Mouse (Mus musculus) inflammation-experienced regulatory T-cells, adult 6 months (primary cell): ENCODE measurements at regions not wholly inside any gene's neighbourhood (a gene's known extent, or its start where the extent isn't known, plus 50 kb on each side); places are given as distances from the start of the nearest gene placed in this dataset.

Experiments used
- ATAC-seq: one replicate; pipeline ENCODE4 v1.8.0; 2017

- ATAC-seq: no peak
Observed at GRCm38 (mm10) chr16:24341736-24342135, 51.6 kb upstream of the Lpp start.

DNA sequence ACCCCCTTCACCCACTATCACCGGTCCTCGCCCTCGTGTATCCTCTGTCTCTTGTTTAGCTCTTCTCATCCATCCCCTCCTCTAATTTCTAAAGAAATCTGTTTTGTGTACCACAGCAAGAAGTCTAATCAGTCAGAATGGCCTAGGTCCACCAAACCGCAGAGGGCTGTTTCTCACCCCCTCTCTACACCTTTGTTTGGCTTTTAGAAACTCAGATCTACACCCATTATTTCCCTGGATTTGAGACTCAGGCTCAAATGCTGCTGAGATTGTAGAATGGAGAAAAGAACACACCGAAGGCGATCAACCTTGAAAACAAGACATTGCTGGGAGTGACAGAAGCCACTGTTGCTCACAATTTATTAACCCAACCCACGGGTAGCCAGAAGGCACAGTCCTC lies 52.7 kb upstream of the Lpp start:
- no peak for ATAC-seq

DNA sequence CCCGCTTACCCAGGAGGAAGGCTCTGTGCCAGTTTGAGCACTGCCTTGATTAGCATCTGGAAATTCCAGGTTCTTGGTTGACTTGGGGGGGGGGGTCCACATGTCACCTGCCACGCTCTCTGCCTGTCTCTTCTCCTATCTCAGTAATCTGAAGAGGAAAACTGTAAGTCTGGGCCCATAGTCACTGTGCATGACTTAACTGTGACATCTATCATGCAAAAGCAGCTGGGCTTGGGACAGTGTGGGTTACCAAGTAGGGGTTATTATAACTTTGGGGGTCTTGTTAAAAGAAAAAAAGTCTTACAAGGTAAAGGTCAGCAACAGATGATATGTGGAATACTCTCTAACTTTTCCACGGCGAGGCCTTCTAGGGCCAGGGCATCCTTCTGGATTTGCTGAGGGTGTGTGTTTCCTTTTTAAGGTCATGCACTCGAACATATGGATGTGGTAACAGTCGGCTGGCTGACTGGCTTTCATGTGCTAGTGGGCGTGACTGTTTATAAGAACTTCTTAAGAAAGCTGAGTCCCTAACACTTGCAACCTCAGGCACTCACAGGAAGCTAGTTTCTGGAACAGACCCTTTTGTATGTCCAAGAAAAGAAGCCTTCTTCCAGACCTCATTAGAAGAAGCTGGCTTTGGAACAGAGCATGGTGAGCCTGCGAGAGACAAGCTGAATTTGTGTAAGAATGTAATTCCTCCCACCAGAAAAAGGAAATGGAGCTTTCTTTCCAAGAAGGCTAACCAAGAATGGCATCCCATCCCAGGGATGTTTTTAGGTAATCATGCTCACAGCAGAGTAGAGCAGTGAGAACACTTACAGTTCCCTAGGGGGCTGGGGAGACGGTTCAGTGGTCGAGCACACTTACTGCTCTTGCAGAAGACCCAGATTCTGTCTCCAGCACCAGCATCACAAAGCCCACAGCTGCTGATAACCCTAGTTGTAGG lies 53.7 kb upstream of the Lpp start:
- peak; percentile 77 for ATAC-seq

DNA sequence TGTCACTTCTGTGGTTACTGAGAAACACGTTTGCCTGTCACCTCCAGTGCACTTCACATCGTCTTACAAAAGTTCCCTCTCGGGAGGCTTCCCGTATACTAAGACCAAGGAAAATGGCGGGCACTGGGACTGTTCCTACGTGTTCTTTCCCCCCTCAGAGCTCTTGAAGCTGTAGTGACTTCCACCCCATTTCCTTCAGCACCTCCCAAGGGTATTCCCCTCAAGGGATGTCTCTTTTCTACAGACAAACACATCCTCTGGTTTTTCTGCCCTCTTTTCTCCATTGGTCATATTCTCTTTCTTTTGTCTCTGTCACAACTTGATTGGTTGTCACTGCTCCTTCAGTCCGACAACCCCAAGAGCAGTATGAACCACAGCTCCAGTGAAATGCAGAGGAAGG lies 54.9 kb upstream of the Lpp start:
- ATAC-seq: peak; percentile 80

- ATAC-seq: no peak
Observed at GRCm38 (mm10) chr16:24334389-24334788, 58.9 kb upstream of the Lpp start.

DNA sequence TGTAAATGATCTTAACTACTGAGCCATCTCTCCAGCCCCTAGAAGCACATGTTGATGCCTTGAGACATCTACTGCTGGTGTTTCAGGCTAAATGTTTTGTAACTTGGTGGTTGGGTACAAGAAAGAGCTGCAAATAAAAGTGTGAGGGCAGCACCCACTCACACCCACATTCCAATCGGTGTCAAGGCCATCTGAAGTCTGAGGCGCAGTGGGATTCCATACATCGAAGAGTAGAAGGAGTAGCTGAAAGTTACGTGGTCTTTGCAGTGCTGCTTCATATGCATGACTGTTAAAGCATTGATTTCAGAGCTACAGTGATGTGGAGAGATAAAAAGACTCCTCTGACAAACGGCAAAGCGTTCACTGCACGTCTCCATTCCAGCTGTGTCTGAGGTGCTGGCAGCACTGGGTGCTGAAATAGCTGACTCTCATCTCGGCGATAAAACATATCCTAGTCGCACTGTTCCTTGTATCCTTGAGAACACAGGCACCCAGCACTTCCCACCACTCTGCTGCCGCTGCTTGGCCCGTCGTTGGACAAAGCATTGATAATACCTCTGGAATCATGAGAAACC lies 61.8 kb upstream of the Lpp start:
- no peak for ATAC-seq

DNA sequence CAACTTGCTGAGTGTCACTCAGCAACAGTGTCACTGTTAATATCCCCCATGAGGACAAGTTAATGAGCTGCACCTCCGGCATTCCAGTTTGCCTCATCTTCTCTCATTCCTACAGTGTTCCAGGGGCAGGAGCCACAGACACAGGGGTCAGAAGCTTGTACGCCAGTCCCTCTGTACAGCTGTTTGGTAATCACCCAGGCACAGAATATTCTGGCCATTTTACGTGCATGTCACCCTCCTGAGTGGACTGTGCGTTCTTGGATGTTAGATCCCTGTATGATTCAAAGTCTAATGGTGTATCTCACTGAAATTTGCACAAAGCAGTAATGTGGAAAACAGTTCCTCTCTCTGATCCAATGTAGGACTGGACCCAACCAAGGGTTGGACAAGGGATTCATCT lies 66.7 kb upstream of the Lpp start:
- ATAC-seq: no peak

DNA sequence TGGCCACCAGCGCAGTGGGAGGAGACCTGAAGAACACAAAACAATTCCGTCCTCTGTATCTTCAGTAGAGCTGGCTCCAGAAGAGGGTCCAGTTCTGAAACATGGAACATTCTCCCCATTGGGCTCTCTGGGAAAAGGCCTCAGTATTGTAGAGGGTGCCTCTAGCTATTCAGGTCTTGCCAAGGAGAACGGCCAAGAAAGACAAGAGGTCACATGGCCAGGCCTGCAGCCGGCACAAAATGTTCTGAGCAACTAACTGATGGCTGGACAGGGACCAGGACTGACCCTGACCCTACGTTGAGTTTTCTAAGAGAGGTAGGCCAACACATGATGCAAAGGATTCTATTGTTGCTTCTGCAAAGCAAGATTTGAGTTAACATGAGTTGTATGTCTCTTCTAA lies 67.3 kb upstream of the Lpp start:
- ATAC-seq: no peak

DNA sequence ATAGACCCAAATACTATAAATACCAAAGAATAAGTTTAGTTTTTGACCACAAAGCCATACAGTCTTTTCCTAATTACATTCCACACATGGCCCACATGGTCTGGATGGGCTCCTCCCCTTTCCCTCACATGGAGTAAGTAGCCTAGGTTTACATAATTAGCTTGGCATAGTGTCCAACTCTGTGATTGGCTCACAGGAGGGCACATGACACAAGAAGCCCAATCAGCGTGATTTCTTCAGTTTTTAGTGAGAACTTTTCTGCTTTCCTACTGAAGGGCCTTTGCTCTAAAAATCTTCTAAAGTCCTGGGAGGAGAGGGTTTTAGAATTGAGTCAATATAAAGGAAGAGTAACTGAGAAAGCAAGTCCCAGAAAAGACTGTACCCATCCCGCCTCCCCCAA lies 68.4 kb upstream of the Lpp start:
- ATAC-seq: no peak

DNA sequence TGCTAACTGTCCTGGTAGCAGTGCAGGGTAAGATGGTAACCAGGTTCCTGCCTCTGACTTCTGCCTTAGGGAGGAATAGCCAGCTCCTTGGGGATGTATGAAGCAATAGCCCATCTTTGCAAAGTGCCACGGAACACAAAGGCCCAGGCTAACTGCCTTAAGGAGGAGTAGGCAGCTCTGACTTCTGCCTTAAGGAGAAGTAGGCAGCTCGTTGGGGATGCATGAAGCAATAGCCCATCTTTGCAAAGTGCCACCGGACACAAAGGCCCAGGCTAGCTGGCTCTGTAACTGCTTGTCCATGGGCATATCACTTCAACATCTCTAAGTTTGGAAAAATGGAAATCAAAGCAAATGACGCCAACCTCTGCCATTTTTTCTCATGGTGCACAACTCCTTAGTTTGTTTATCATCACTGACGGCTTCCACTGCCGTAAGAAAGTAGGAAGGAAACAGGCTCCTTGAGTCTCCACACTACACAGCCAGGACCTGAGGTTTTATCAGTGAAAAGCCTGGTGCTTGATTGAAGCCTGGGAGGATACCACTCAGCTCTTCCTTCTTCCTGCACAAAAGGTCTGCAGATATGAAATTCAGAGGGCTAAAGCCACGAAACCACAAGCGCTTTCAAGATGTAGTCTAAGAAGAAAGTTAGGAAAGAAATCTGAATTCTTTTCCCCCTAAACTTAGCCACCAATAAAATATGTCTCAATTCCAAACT lies 74.4 kb upstream of the Lpp start:
- no peak for ATAC-seq

- no peak for ATAC-seq
Observed at GRCm38 (mm10) chr16:24313544-24314326, 79.6 kb upstream of the Lpp start.

- no peak for ATAC-seq
Observed at GRCm38 (mm10) chr16:24305391-24305790, 87.9 kb upstream of the Lpp start.

GRCm38 (mm10) chr16:24296790-24297189 lies 96.5 kb upstream of the Lpp start:
- no peak for ATAC-seq

DNA sequence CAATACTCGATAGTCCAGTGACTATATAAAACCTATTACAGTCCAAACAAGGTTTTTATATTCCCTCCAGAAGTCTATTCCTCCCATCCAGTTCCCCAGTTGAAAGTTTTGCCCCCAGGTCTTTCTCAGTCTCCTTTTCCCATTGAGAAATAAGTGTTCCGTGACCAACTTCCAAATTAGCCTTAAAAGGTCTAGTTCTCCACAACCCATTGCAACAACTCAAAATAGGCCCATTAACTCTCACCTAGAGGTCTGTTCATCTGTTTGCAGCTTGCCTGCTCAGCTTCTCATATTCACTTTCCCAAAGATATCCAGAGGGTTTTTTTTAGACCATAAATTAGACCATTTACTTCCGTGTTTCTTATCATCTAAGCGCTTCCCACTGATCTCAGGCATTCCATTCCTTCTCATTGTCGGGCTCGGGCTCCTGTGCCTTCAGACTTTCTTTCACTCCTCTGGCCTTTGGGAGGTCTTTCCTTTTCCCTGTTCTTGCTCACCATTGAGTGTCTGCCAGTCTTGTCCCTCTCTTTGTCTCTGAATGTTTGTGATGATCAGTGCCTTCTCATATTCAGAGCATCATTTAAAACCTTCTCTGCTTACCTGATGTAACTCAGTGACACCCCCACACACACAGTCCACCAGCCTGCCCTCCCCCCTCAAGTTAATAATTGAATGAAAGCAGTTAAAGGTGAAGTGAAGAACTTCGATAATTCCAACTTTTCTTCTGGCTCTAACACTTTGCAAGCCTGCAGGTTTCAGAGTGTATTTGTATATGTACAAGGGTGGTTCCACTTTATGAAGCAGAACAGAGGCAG lies 97.5 kb upstream of the Lpp start:
- no peak for ATAC-seq

GRCm38 (mm10) chr16:24284215-24284614 lies 109.1 kb upstream of the Lpp start:
- no peak for ATAC-seq

DNA sequence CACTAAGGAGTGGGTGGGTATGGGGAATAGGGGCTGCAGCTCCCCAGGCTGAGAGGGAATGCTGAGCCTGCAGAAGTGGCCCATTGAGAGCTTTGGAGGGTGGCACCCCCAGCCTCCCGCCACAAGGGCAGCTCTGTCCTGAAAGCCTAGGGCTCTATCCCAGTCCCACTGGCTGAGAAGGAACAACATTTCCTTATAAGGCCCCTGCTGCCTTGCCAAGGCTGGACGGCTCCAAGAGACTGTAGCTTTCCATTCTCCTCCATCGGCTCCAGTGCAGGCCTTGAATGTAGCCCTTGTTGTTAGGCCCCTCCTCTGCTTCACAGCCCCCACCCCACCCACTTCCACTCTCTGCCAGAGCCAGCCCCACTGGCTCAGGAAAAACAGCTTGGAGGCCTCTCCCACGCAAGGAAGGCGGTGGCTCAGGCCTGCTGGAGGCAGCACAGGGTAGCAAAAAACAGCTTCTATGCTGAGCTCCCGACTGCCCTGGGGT lies 111.1 kb upstream of the Lpp start:
- ATAC-seq: no peak

DNA sequence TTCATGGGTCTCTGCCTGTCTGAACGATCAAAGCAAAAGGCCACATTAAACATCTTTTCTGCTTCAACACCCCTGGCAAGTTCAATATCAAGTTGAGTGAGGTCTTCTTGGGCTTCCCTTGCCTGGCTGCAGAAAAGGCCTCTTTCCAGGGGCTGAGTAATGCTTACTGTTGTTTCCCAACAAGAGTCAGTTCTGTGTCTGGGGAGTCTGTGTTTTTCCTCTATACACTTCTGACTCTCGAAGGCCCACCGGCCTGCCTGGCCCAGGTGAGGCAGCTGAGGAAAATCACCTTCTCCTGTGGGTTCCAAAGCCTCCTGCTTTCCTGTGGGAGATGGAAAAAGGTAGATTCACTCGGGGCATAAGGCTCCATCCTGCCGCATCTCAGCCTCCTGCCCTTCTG lies 111.7 kb upstream of the Lpp start:
- no peak for ATAC-seq

- ATAC-seq: no peak
Observed at GRCm38 (mm10) chr16:24277857-24278256, 115.5 kb upstream of the Lpp start.

DNA sequence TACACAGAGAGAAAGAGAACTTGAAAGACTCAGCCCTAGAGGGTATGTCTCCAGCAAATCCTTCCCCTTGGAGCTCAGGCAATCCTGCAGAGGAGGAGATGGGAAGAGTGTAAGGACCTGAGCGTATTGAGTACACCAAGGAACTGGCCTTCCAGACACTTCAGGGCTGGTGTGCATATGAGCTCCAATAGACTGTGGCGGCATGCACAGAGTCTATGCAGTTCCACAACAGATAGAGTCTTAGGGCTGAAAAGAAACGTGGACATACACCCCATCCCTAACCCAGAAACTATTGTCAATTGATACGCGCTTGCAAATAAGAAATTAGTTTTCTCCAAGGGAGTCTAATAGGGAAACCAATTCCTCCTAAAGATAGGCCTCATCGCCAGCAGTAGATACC lies 130.6 kb upstream of the Lpp start:
- ATAC-seq: peak; percentile 17

- ATAC-seq: no peak
Observed at GRCm38 (mm10) chr16:24259711-24260230, 133.5 kb upstream of the Lpp start.

GRCm38 (mm10) chr16:24258991-24259390 lies 134.3 kb upstream of the Lpp start:
- no peak for ATAC-seq

GRCm38 (mm10) chr16:24255037-24255436 lies 138.3 kb upstream of the Lpp start:
- ATAC-seq: no peak
